Mouse (Mus musculus): Measurements from ENCODE around the gene Zdhhc14.

- TF ChIP-seq USF1 (IDR thresholded peaks at IDR 0.05; ENCODE audit: low read depth) (no peak), CTCF (IDR thresholded peaks at IDR 0.05; ENCODE audit: control insufficient read depth, insufficient read depth, insufficient read length) (no peak), MAX (IDR thresholded peaks at IDR 0.05) (no peak), CEBPB (IDR thresholded peaks at IDR 0.05; ENCODE audit: low read depth) (no peak), FOSL1 (IDR thresholded peaks at IDR 0.05; ENCODE audit: insufficient read depth, low read length, poor library complexity, severe bottlenecking) (no peak), MYOD1 (IDR thresholded peaks at IDR 0.05; ENCODE audit: control insufficient read depth, insufficient read length, low read depth) (no peak), MYOG (IDR thresholded peaks at IDR 0.05; ENCODE audit: control insufficient read depth, extremely low read depth, insufficient read length) (no peak)
These were observed 130.4 kb downstream of the Zdhhc14 start for GRCm38 (mm10) chr17:5622764-5623163.

Data from C2C12 (cell line).